Comparison of ENCODE assay signal across 9 mouse cellular contexts in the genomic region with DNA sequence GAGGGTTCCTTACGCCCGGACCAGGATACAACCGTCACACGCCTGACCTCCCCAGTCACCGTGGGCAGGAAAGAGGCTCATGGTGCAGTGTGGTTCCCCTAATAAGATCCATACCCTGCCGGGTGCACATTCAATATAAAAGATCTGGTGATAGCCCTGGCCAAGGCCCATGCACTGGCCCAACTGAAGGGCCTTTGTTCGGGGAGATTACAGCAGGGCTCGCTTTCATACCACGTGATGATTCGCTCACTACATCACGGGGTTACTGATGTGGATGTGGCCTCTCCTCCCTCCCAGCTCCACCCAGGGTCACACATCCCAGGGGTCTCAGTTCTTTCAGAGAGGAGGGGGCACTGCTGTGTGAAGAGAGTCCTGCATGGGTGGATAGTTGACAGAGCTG. TPM values are rescaled to one million over a fixed set of nuclear protein-coding genes. Genes with fewer than 3 reads are reported as not detected.
A peak's percentile ranks its signal among the peaks of the same experiment; 100 is the strongest.
DNase-seq lines count a peak whose midpoint lies in the region; ATAC-seq and TF ChIP-seq lines count a peak whose summit lies in the region.
"Had no signal": no experiment of that assay in that cellular context is flagged by ENCODE, and none has a peak within 500 bp of the region (broad histone marks: within the 10 kb centered on the region; RNA-seq: fewer than 3 reads in every experiment).

No protein-coding gene starts in this region.

- H3K4me1 ChIP-seq in embryonic facial prominence, embryonic 10.5 days: peaks cover 95% of the 10 kb centered on the region
- no peaks in the 10 kb centered on the region; the same call in 1 of the 2 replicates for H3K4me1 ChIP-seq in hindbrain, postnatal 0 days (ENCODE audit: insufficient read depth, low read length)

- no peaks in the 10 kb centered on the region for H3K9me3 ChIP-seq in embryonic facial prominence, embryonic 10.5 days
- no peaks in the 10 kb centered on the region for H3K9me3 ChIP-seq in hindbrain, postnatal 0 days (ENCODE audit: low read length)

- ATAC-seq in frontal cortex, adult (ENCODE audit: low TSS enrichment): peak; percentile 44; the same call in 1 of the 2 replicates
- no peak for ATAC-seq in hindbrain, postnatal 0 days

- peak overlapping the region; percentile 86 for H3K27ac ChIP-seq in embryonic facial prominence, embryonic 10.5 days (replicated peaks)
- H3K27ac ChIP-seq in hindbrain, postnatal 0 days: 0 out of 2 replicates have a peak overlapping the region, but pooled peaks have one; percentile 45

- WGBS in embryonic facial prominence, embryonic 10.5 days: 51% methylated on average over 11 of the region's 11 CpGs
- WGBS in hindbrain, postnatal 0 days: 68% methylated on average over 11 of the region's 11 CpGs

- H3K4me2 ChIP-seq in hindbrain, postnatal 0 days (ENCODE audit: low read depth, low read length): no peak overlapping the region

- H3K36me3 ChIP-seq in embryonic facial prominence, embryonic 10.5 days (replicated peaks): no peaks in the 10 kb centered on the region
- no peaks in the 10 kb centered on the region for H3K36me3 ChIP-seq in hindbrain, postnatal 0 days (ENCODE audit: insufficient read depth, low read length)

- no peak for TF ChIP-seq CTCF in hindbrain, postnatal 0 days (IDR thresholded peaks at IDR 0.05; ENCODE audit: low read depth)

- H3K4me3 ChIP-seq in embryonic facial prominence, embryonic 10.5 days: no peak overlapping the region
- H3K4me3 ChIP-seq in hindbrain, postnatal 0 days (ENCODE audit: low read length): no peak overlapping the region

- DNase-seq in frontal cortex, postnatal 10 days (ENCODE audit: low spot score in 2 of 2): no peak
- peak; percentile 10 for DNase-seq in layer of hippocampus, adult 11-12 months (ENCODE audit: low spot score)
- no peak for DNase-seq in layer of hippocampus, adult 9-10 months (ENCODE audit: low spot score)
- peak; percentile 61 for DNase-seq in embryonic facial prominence, embryonic 10.5 days (ENCODE audit: low spot score)
- DNase-seq in hindbrain, postnatal 0 days (ENCODE audit: low spot score): no peak
- no peak for DNase-seq in adrenal gland, postnatal 10 days
- DNase-seq in urinary bladder, postnatal 25 days (ENCODE audit: low spot score): no peak
- DNase-seq: cerebellum, adult 2 months had no signal

- H3K9ac ChIP-seq in hindbrain, postnatal 0 days (replicated peaks; ENCODE audit: low read length): no peak overlapping the region

- H3K27me3 ChIP-seq in embryonic facial prominence, embryonic 10.5 days (replicated peaks; ENCODE audit: low read depth, poor library complexity, severe bottlenecking): peaks cover 37% of the 10 kb centered on the region
- H3K27me3 ChIP-seq in hindbrain, postnatal 0 days (ENCODE audit: insufficient read depth, low read length): no peaks in the 10 kb centered on the region

RNA-seq across cellular contexts. Expression of a gene that starts 50.3 kb away (rescaled TPM):
- polyA plus RNA-seq in embryonic facial prominence, embryonic 10.5 days (2016; fragmentation: Nextera tagmentation; extraction: Ambion mirVana): 33.9 and 44.5 TPM in 2 replicates
- total RNA-seq in hindbrain, postnatal 0 days (2014; rRNA removed): 5.3 and 5.8 TPM in 2 replicates
- polyA plus RNA-seq in hindbrain, postnatal 0 days (2015; fragmentation: Nextera tagmentation; extraction: Ambion mirVana): 10.3 and 10.5 TPM in 2 replicates
- total RNA-seq in adrenal gland, postnatal 10 days (2021): 10 to 100 TPM in 1 of 2 experiments, 1 to 10 TPM in 1; 9.0 to 17.8 TPM

Comparison
In these comparisons a context has a peak if more than half of its experiments do, and no peak if none do; other contexts are left out.
1. DNase-seq: peak in layer of hippocampus, adult 11-12 months (single experiment) and embryonic facial prominence, embryonic 10.5 days (single experiment); none in frontal cortex, postnatal 10 days (0 of 2), layer of hippocampus, adult 9-10 months (single experiment), hindbrain, postnatal 0 days (single experiment), adrenal gland, postnatal 10 days (single experiment) and urinary bladder, postnatal 25 days (single experiment).